Mouse (Mus musculus) megakaryocyte, embryonic 14.5 days (primary cell): ENCODE measurements around the gene Gmeb2. TPM values are rescaled to one million over a fixed set of nuclear protein-coding genes. Genes with fewer than 3 reads are reported as not detected.

ENCODE experiments used
- H3K27me3 ChIP-seq: replicated peaks from 2 replicates; pipeline ENCODE3; 2012; ENCODE audit warnings: inconsistent platforms
- H3K36me3 ChIP-seq: replicated peaks from 2 replicates; pipeline ENCODE3; 2012; ENCODE audit warnings: low read length, inconsistent platforms, mixed read lengths
- H3K4me1 ChIP-seq: 2 replicates; pipeline ENCODE4 v1.6.1; 2012; ENCODE audit warnings: inconsistent platforms
- H3K4me3 ChIP-seq: replicated peaks from 2 replicates; pipeline ENCODE3; 2012; ENCODE audit warnings: moderate library complexity, mild to moderate bottlenecking, inconsistent platforms
- H3K9me3 ChIP-seq: 2 replicates; pipeline ENCODE4 v1.6.1; 2012; ENCODE audit warnings: inconsistent platforms
- FLI1 ChIP-seq: IDR thresholded peaks from 2 replicates; pipeline ENCODE4 v1.6.1; 2012; ENCODE audit warnings: low read length, inconsistent platforms, mixed read lengths
- GATA1 ChIP-seq: IDR thresholded peaks from 3 replicates; pipeline ENCODE4 v1.6.1; 2012; ENCODE audit warnings: mixed read lengths, low read length, inconsistent platforms, borderline replicate concordance
- polyA plus RNA-seq: library from polyadenylated mRNA; stranded (reverse); fragments of >175 nt; gene quantifications from 2 replicates; pipeline ENCODE4 v1.2.3, GENCODE M21; 2012; ENCODE audit warnings: low replicate concordance; ENCODE audit not compliant: insufficient read depth

Gene Gmeb2
- polyA plus RNA-seq, 1 experiment = 4.9 TPM

GRCm38 (mm10) chr2:181277866-181278265 lies 10.0 kb downstream of the Gmeb2 start:
- no peaks in the 10 kb centered on the region for H3K27me3 ChIP-seq
- peaks cover 89% of the 10 kb centered on the region for H3K36me3 ChIP-seq
- no peak overlapping the region for H3K4me3 ChIP-seq
- no peaks in the 10 kb centered on the region for H3K9me3 ChIP-seq
- TF ChIP-seq FLI1 (no peak), GATA1 (no peak)
- H3K4me1 ChIP-seq = peaks cover 16% of the 10 kb centered on the region

DNA sequence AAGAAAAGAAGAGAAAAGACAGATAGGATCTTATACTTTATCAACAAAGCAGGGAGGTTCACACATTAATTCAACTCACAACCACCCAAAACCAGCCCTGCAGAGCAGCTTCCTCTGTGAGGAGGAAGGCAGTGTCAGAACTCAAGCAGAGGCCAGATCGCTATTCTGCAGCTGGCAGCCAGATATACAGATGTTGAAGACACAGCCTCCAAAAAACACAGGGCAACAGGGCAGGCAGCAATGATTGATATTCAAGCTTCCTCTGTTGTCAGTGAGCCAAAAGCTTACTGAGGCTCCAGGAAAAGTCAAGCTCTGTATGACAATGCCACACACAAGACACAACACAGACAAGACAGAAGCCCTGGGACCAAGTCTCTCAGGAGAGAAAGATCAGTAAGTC lies 11.1 kb downstream of the Gmeb2 start:
- peaks cover 91% of the 10 kb centered on the region for H3K36me3 ChIP-seq
- no peak overlapping the region for H3K4me3 ChIP-seq
- no peak for TF ChIP-seq GATA1
- TF ChIP-seq FLI1 = no peak
- no peaks in the 10 kb centered on the region for H3K9me3 ChIP-seq
- H3K27me3 ChIP-seq = no peaks in the 10 kb centered on the region
- peaks cover 10% of the 10 kb centered on the region for H3K4me1 ChIP-seq

- Histone ChIP-seq H3K36me3 (peaks cover 93% of the 10 kb centered on the region), H3K27me3 (no peaks in the 10 kb centered on the region), H3K4me3 (no peak overlapping the region), H3K9me3 (no peaks in the 10 kb centered on the region), H3K4me1 (peaks cover 10% of the 10 kb centered on the region)
- TF ChIP-seq GATA1 (no peak), FLI1 (no peak)
These were observed 13.2 kb downstream of the Gmeb2 start for GRCm38 (mm10) chr2:181274639-181275038.

DNA sequence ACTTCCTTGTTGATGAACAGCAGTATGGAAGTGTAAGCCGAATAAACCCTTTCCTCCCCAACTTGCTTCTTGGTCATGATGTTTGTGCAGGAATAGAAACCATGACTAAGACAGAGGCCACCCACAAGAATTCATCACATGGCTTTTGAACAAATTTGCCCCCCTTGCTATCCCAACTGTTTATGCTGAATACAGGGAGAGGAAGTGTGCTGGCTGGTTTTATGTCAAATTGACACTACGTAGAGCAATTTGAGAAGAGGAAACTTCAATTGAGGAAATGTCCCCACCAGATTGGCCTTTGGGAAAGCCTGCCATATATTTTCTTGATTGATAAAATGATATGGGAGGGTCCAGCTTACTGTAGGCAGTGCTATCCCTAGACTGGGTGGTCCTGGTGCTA lies 14.0 kb downstream of the Gmeb2 start:
- peaks cover 10% of the 10 kb centered on the region for H3K4me1 ChIP-seq
- no peaks in the 10 kb centered on the region for H3K27me3 ChIP-seq
- H3K9me3 ChIP-seq = no peaks in the 10 kb centered on the region
- H3K36me3 ChIP-seq = peaks cover 93% of the 10 kb centered on the region
- TF ChIP-seq GATA1 = no peak
- H3K4me3 ChIP-seq = no peak overlapping the region

DNA sequence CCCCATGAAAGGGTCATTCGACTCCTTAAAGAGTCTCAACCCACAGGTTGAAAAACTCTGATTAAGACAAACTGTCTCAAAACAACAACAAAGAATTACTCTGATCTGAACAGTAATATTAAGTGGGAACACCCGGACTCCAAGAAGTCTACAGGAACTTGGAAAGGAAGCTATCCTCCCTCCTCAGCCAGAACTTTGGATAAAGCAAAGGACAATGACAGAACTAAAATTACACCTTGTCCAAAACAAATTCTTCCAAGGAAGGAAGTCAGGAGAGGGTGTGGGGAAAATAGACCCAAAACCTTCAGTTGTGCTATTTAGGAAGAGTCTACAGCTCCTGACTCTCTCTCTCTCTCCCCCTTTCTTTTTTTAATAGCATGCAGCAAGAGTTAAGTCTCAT lies 15.7 kb downstream of the Gmeb2 start:
- Histone ChIP-seq H3K4me3 (no peak overlapping the region), H3K27me3 (no peaks in the 10 kb centered on the region), H3K9me3 (no peaks in the 10 kb centered on the region), H3K36me3 (peaks cover 92% of the 10 kb centered on the region), H3K4me1 (peaks cover 5% of the 10 kb centered on the region; the same call in 1 of the 2 replicates)
- TF ChIP-seq FLI1 (no peak), GATA1 (no peak)

GRCm38 (mm10) chr2:181266839-181267238 lies 21.0 kb downstream of the Gmeb2 start:
- TF ChIP-seq GATA1 (no peak), FLI1 (no peak)
- Histone ChIP-seq H3K27me3 (no peaks in the 10 kb centered on the region), H3K36me3 (peaks cover 94% of the 10 kb centered on the region)

GRCm38 (mm10) chr2:181253248-181253647 lies 34.6 kb downstream of the Gmeb2 start:
- H3K36me3 ChIP-seq = peaks cover 78% of the 10 kb centered on the region
- no peak for TF ChIP-seq GATA1
- TF ChIP-seq FLI1 = no peak
- no peaks in the 10 kb centered on the region for H3K9me3 ChIP-seq

More at GRCm38 (mm10) chr2:181266839-181267238, 21.0 kb downstream of the Gmeb2 start:
- no peaks in the 10 kb centered on the region for H3K9me3 ChIP-seq
- no peak overlapping the region for H3K4me3 ChIP-seq
- no peaks in the 10 kb centered on the region for H3K4me1 ChIP-seq

GRCm38 (mm10) chr2:181251841-181252240 lies 36.0 kb downstream of the Gmeb2 start:
- no peak overlapping the region for H3K4me3 ChIP-seq
- no peak for TF ChIP-seq GATA1
- TF ChIP-seq FLI1 = no peak
- H3K9me3 ChIP-seq = peaks cover 6% of the 10 kb centered on the region
- peaks cover 3% of the 10 kb centered on the region for H3K4me1 ChIP-seq
- peaks cover 2% of the 10 kb centered on the region for H3K27me3 ChIP-seq
- H3K36me3 ChIP-seq = peaks cover 64% of the 10 kb centered on the region

More at GRCm38 (mm10) chr2:181253248-181253647, 34.6 kb downstream of the Gmeb2 start:
- no peak overlapping the region for H3K4me3 ChIP-seq
- peaks cover 3% of the 10 kb centered on the region for H3K4me1 ChIP-seq
- H3K27me3 ChIP-seq = no peaks in the 10 kb centered on the region

DNA sequence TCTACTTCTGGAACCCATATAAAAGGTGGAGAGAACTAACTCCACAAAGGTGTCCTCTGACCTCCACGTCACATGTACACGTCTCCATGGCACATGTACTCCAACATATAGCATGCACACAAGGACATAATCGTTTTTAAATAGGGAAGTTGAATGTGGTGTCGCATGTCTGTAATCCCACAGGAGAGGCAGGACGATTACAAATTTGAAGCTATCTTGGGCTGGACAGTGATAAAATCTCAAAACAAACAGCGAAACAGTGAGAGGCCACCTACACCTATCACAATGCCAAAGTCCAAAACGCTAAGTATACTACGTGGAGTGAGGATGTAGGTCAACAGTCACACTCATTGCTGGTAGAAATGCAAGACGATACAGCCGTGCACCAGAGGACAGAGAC lies 38.6 kb downstream of the Gmeb2 start:
- peaks cover 5% of the 10 kb centered on the region for H3K4me1 ChIP-seq
- H3K36me3 ChIP-seq = peaks cover 40% of the 10 kb centered on the region
- H3K4me3 ChIP-seq = no peak overlapping the region
- peaks cover 5% of the 10 kb centered on the region for H3K27me3 ChIP-seq
- TF ChIP-seq GATA1 (no peak), FLI1 (no peak)
- peaks cover 13% of the 10 kb centered on the region for H3K9me3 ChIP-seq

DNA sequence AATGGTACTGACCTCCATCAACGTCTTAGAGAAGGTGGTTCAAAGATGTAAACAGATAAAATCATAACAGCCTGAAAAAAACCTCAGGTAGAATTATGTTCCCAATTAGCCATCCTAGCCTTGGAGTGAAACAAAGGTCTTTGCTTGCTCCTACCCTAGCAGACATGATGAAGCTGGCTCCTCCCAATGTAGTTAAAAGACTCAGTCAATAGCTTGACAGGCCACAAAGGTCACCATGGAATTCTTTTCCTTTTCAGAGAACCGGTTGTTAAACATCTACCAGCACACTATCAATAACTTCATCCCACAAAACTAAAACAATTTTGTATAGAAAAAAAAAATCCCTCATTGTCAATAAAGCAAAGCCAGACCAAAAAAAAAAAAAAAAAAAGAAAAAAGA lies 42.8 kb downstream of the Gmeb2 start:
- H3K36me3 ChIP-seq = peaks cover 9% of the 10 kb centered on the region
- H3K4me3 ChIP-seq = no peak overlapping the region
- peaks cover 38% of the 10 kb centered on the region for H3K4me1 ChIP-seq
- TF ChIP-seq FLI1 (no peak), GATA1 (no peak)
- peaks cover 8% of the 10 kb centered on the region for H3K27me3 ChIP-seq
- peaks cover 13% of the 10 kb centered on the region for H3K9me3 ChIP-seq
